Mouse (Mus musculus): ENCODE results near the gene Dnajc11.

- TF ChIP-seq CTCF (IDR thresholded peaks at IDR 0.05; ENCODE audit: low read depth) (no peak), EP300 (IDR thresholded peaks at IDR 0.05; ENCODE audit: low read depth) (no peak)
Measured at GRCm38 (mm10) chr4:151997701-151998100, 64.2 kb downstream of the Dnajc11 start.

Measured in liver, postnatal 0 days (tissue).